Mouse (Mus musculus) naive thymus-derived CD4-positive, alpha-beta T cell, adult 2 months (primary cell): Measurements from ENCODE around the gene Gm45717.

Experiments
- DNase-seq: peaks from one replicate; pipeline ENCODE4 v3.0.0-alpha.2; 2011; ENCODE audit warnings: low read depth

Gm45717 gene

DNA sequence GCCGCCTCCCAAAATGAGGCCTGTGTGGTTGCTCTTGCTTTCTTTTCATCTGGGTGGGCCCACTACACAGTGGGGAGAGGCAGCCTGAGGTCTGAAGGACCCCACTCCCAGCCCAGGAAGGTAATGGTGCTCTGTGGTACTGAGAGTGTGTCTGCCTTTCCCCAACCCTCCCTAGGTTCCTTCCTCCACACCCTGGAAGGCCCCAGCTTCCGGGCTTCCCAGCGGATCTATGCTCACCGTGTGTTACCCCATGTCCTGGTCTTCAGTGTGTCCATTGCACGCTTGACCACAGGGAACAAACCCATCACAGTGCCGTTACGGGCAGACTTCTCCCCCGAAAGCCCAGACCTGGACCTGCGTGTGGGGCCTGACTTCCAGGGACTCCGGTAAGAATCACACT lies 12.9 kb downstream of the Gm45717 start:
- no peak for DNase-seq

DNA sequence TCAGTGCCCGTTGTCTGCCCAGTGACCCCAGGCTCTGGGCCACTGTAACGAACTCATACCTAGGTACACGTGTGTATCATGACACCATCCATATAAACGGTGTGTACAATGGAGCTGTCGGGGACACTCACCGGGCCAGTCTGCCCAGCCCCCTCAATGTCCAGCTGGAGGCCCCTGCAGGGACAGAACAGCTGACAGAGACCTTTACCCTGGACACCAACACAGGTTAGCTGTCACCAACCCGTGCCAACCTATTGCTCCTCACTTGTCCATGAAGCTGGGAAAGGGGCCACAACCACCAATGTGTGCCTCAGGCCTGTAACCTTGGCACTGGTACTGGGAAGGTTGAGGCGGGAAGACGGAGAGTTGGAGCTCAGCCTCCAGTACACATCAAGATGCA lies 13.4 kb downstream of the Gm45717 start:
- DNase-seq, result no peak

DNA sequence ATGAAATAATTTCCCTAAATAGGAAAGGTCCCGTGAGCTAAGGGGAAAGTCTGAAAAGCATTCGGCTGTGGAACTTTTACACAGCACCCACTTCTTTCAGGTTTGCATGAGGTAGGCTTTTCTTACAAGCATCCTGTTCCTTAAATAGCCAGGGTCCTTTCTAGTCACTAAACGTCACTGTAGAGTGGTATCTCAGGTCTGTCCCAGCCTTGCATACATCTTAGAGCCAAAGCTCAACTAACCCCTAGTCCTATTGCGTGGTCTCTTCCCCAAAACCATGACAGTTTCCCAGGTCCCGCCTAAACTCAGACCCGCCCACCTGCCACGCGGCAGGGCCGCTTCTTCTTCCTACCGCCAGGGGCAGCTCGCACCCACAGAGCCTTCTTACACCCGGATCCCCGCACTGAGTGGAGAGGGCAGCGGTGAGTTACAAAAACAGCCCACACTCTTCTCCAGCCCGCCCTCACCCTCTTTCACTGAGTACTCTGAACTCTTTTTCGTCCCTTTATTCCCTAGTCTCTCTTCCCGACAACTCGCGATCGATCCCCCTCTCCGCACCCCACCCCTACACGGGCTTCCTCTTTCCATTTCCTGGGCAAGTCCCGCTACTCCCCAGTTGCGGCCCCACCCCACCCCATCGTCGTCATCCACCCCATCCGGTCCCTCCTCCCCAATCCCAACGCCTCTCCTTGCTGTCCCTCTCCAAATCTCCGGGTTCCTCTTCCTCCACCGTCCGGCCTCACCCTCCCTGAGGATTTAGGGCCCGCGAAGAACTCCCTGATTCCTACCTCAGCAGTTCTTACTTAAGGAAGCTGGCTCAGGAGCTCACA lies 14.3 kb downstream of the Gm45717 start, which contains the start of gene Pgghg:
TSS of gene Pgghg (plus strand) at position 170 of the 830 bp plus-strand sequence.
- peak; percentile 90 for DNase-seq

DNA sequence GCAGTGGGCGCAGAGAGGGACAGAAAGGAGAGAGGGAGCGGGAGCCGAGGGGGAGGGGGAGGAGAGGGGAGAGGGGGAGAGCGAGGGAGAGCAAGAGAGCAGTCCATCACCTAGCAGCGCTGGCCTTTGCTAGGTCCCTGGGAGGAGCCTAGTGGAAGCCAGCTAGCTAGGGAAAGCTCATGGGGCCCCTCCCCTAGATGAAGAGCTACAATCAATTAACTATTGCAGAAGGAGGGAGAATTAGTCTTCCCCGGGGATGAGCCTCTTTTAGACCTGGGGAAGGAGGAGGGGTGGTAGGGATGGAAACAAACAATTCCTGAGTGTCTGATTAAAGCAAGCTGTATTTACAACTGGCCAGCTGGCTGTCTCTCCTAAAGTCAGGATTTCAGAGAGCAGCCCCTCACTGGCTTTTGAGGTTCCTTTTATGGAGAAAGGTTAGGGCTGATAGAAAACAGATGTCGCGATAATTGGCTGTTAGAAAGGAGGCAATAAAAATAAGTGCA lies 16.0 kb downstream of the Gm45717 start:
- DNase-seq, result no peak

DNA sequence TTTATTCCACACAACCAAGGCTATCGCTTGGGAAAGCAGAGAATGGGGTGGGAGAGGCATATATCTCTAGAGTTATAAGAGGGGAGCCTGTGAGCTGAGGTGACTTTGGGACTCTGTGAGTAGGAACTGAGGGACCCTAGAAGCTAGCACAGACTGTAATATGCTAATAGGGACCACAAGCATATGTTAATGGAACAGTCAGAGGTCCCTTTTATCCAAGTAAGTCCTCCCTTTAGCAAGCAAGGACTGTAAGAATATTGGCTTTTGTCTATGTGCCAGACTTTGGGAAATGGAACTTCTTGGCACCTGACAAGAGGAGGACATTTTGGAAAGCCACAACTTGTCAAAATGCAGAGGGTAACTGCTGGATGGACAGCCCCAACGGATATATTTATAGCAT lies 16.8 kb downstream of the Gm45717 start:
- DNase-seq, result no peak

DNA sequence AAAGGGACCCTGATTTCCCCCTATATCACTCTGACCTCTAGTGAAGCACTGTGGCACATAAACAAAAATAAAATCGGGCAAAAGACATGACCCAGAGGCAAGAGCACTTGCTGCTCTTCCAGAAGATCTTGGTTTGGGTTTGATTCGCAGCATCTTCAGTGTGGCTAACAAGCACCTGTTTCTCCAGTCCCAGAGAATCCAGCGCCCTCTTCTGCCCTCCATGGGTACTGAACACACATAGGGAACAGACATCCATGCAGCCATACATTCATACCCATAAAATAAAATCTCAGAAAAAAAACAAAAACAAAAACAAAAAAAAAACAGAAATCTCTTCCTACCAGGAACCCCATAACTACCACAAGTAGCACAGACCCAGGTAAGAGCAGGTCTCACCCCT lies 17.3 kb downstream of the Gm45717 start:
- DNase-seq, result peak; percentile 25

DNA sequence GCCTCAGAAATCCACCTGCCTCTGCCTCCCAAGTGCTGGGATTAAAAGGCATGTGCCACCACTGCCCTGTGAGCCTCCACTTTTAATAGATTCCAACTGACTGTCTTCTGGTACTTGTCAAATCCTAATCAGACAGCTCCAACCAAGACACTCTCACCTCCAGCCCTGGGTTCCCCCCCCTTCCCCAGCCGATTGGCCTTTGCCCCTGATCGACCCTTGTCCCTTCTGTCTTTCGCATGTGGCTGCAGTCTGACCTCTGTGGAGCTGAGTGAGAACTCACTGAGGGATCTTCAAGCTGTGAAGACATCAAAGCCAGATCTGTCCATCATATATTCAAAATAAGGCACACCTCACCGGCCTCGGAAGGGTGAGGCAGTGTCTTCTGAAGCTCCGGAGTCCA lies 28.6 kb downstream of the Gm45717 start:
- DNase-seq, result no peak

DNA sequence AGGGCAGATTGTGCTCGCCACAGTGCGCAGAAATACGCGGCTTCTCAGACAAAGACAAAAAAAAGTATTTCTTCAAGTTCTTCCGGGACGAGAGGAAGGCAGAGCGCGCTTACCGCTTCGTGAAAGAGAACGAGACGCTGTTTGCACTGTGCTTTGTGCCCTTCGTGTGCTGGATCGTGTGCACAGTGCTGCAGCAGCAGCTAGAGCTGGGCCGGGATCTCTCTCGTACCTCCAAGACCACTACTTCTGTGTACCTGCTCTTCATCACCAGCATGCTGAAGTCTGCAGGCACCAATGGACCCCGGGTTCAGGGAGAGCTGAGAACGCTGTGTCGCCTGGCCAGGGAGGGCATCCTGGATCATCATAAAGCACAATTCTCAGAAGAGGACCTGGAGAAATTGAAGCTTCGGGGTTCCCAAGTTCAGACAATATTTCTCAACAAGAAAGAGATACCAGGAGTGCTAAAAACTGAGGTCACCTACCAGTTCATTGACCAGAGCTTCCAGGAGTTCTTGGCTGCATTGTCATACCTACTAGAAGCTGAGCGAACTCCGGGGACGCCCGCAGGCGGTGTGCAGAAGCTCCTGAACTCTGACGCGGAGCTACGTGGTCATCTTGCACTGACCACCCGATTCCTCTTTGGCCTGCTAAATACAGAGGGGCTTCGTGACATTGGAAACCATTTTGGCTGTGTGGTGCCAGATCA lies 32.5 kb downstream of the Gm45717 start:
- DNase-seq, result peak; percentile 41

DNA sequence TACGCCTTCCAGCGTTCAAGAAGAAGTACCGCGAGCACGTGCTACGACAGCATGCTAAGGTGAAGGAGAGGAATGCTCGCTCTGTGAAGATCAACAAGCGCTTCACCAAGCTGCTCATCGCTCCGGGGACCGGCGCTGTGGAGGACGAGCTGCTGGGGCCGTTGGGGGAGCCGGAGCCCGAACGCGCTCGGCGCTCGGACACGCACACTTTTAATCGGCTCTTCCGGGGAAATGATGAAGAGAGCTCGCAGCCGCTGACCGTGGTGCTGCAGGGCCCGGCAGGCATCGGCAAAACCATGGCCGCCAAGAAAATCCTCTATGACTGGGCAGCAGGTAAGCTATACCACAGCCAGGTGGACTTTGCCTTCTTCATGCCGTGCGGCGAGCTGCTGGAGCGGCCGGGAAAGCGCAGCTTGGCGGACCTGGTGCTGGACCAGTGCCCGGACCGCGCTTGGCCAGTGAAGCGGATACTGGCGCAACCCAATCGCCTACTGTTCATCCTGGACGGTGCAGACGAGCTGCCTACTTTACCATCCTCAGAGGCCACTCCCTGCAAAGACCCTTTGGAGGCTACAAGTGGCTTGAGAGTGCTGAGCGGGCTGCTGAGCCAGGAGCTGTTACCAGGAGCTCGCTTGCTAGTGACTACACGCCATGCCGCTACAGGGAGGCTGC lies 33.2 kb downstream of the Gm45717 start:
- peak; percentile 37 for DNase-seq

DNA sequence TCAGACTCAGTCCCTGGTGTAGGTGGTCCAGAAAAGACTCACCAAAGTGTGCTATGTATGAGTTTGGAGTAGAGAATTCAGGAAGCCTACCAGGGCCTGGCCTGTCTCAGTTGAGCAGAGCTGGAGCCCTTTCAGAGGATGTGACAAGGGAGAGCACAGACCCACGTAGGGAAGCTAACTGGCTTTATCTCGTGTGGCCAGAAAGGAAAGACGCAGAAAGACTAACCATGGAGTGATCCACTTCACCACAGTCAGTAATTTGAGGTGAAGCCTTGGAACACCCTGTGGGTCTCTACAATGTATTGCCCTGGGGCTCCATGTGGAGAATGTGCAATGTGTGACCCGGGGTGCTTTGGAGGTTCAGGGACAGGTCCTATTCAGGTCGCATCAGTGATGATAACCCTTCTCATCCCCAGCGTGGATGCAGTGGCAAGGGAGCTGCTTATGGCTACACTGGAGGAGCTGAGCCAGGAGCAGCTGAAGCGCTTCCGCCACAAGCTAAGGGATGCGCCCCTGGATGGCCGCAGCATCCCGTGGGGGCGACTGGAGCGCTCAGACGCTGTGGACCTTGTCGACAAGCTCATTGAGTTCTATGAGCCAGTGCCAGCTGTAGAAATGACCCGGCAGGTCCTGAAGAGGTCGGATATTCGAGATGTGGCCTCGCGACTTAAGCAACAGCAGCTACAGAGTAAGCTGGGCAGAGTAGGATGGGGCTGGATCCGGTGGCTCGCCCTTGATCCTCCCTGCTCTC lies 34.3 kb downstream of the Gm45717 start:
- DNase-seq, result no peak

DNA sequence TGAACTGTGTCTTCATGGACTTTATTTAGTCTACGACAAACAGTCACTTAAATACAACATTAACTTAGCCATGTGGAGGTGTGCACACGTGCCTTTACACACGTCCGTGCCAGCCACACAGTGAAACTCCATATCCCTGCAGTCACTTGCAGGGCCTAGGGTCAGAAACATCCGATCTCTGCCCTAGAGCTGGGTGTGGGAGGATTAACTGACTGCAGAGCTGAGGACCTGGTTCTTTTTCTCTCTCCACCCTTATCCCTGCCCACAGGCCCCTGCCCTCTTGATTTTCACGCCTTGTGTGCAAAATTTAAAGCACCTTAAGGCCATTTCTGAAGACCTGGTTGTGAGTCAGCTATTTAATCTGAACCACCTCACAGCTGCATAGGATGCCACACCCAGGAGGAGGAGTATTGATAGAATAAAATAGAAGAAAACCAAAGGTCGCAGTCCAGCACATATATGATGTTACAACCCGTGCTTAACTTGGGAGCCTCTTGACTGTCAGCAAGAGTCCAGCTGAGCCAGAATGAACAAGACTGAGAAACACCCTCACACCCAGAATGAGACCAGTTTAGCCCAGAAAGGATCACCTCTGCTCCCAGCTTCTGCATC lies 35.2 kb downstream of the Gm45717 start, which contains the start of gene Nlrp6:
TSS of gene Nlrp6 (plus strand) at position 485 of the 612 bp plus-strand sequence.
- DNase-seq, result no peak

DNA sequence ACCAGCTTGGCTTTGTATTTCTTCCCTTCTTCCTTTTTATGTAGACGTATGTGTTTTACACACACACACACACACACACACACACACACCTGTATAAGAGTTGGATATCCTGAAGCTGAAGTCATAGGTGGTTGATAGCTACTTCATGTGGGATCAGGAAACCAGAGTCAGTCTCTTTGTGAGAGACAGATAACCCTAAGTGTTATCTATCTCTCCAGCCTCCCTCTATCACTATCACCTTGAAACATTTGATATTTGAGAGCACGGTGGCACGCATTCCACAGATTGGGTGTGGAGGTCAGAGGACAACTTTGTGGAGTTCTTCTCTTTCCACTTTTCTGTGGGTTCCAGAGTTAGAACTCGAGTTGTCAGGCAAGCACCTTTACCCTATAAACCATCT lies 35.8 kb downstream of the Gm45717 start:
- no peak for DNase-seq

DNA sequence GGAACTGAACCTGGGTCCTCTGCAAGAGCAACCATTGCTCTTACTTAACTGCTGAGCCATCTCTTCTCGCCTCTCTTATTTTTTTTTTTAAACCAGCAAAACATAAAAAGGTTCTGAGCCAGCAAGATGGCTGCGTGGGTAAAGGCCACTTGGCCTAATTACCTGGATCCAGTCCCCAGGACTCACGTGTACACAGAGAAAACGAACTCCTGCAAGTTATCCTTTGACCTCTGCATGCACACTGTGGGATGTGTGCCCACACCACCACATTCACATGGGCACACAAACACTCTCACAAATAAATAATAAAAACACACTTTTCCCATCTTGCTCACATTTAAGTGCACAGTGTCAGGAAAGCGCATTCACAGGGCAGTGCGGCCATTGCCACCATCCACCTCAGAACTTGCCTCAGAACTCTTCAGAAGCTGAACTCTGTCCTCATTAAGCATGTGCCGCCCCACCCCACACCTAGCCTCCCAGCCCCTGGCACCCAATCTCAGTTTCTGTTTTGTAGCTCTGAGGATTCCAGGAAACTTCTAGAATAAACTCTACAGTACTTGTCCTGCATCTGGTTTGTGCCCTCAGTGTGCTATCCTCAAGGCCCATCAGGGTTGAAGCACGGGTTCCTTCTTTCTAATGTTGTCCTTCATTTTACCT lies 41.6 kb downstream of the Gm45717 start:
- DNase-seq, result no peak

DNA sequence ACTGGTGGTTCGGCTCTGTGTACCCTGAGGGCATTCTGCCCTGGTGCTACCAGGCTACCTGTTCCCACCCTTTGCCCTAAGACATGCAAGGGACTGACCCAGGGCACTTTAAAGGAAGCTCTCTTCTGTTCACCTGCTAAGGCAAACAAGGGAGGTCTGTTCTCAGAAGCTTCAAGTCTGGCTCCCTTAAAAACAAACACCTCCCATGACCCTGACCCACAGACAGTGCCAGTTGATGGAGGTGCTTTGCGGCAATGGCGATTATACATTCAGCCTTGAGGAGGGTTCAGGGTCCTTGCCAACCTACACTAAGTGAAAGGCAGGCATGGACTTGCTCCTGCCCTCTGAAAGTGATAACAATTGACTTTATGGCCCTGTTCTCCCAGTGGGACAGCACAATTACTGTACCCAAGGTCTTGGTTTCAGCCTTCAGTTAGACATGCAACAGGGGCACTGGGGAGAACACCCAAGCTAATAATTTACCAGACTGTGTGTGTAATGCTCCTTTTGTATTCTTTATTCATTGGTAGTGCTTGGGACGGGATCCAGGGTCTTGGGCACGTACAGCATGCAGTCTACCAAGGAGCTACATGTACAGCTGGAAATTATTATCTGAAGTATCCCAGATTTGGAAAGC lies 42.8 kb downstream of the Gm45717 start:
- no peak for DNase-seq

DNA sequence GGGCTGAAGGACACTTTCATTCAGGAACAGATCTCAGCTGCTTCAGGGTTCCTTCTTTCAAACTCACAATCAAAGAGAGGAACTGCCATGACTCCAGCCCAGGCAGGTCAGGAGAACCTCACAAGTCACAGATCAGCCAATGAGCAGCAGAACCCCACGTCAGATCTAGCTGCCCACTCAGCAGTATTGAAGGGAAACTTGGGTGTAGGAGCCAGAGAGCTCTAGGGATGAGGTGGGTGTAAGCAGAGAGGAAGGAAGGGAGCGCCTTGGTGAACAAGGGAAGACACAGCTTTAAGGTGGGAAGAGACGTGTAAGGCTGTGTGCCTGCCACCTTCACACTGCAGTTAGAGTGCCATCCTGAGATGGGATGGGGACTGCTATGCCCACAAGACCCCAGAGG lies 43.4 kb downstream of the Gm45717 start:
- no peak for DNase-seq

DNA sequence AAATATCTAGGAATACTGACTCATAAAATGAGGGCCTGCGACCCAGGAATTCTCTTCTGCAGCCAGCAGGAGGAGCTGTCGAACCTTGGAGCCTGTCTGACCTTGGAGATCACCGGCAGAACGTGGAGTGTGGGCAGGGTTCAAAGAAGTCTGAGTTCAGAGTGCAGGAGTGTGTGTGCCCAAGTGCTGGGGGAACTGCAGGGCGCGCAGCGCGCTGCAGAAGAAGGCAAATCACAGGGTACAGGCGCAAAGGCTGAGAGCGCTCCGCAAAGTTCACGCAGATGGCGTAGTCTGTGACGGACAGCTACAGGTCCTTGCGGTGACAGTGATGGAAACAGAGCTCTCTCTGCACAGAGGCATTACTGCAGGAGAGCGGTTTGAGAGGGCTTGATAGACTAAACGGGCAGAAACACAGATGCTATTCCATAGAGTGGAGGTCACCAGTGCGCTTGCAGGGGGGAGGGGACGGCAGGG lies 47.1 kb downstream of the Gm45717 start:
- DNase-seq, result peak; percentile 82

DNA sequence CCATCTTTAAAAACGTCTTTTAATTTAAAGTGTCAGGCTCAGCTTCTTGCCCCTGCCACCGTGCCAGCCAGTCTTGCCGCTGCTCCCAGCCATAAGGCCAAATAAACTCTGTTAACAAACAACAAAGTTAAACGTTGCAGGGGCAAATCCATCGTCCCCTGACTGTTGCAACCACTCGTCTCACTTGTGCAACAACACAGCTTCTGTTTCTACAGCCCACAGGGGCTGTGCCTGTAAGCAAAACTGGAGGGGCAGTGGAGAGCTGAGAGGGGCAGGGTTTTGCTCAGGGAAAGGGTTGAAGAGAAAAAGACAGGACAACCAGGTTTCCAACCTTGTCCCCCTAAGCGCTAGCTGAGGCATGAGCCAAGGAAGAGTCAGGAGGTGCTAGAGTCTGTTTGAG lies 47.6 kb downstream of the Gm45717 start:
- DNase-seq, result no peak

DNA sequence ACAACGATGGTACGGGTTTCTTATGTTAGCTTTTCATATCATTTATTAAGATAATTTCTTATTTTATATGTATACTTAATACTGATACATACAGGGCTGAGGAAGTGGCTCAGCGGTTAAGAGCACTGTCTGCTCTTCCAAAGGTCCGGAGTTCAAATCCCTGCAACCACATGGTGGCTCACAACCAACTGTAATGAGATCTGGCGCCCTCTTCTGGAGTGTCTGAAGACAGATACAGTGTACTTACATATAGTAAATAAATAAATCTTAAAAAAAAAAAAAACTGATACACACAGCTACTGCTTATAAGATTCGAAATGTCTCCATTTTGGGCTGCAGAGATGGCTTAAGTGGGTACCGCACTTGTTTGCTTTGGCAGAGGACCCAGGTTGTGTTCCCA lies 48.0 kb downstream of the Gm45717 start:
- no peak for DNase-seq

DNA sequence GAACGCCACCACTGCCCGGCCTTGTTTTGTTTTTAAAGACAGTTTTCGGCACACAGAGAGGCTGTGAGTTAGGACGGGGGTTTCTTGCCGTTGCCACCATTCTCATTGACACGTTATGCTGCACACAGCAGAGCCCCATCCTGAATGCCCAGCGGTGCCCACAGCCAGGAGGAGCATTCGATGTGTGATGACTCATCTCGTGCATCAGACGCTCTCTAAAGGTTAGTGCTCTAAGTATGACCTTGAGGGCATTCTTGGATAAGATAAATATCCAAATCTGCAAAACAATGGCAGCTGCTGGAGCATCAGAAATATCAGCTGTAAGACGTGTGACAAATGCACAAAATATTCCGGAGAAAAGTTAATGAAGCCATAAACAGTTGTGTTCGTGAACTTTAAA lies 48.6 kb downstream of the Gm45717 start:
- DNase-seq, result no peak

DNA sequence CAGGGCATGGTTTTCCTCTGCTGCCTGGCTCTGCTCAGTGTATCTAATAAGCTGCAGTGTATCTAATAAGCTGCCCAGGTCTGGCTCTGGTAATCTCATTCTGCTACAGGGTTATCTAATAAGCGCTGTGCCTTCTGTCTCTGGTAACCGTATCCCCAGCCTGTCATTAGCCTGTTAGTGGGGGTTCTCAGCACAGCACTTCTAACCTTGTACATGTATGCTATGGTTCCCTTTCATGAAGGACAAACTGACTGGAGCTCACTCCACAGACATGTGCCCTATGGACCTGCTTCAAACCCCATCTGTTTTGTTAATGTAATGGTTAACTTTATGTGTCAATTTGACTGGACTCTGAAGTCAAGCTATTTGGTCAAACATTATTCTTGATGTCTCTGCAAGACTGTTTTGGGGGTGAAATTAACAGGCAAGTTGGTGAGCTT lies 50.1 kb downstream of the Gm45717 start:
- DNase-seq, result no peak
